Mouse (Mus musculus) liver, embryonic 12.5 days (tissue): ENCODE results near the gene Olfr1357. TPM values are rescaled to one million over a fixed set of nuclear protein-coding genes. Genes with fewer than 3 reads are reported as not detected.

ENCODE experiments used
- polyA plus RNA-seq: library from polyadenylated mRNA; unstranded; fragments of >200 nt; fragmentation: Nextera tagmentation; extraction: Ambion mirVana; gene quantifications from 2 replicates; pipeline ENCODE4 v1.2.1, GENCODE M21; 2016

The Olfr1357 gene
- polyA plus RNA-seq, 1 experiment from 2014 or later: not detected

Other genes starting within 250 kb of the Olfr1357 start
- gene Rrp1, start 205.0 kb downstream of the Olfr1357 start, polyA plus RNA-seq: 200 and 201 TPM in 2 replicates
- 104 and 106 TPM in 2 replicates for gene Cstb, start 192.4 kb downstream of the Olfr1357 start, polyA plus RNA-seq
- 7.8 and 8.2 TPM in 2 replicates for gene Pdxk, start 153.1 kb downstream of the Olfr1357 start, polyA plus RNA-seq
- gene Olfr1358, start 100.6 kb downstream of the Olfr1357 start, polyA plus RNA-seq: not detected in 2 replicates
- 15.8 and 21.1 TPM in 2 replicates for gene Ilvbl, start 43.7 kb downstream of the Olfr1357 start, polyA plus RNA-seq
- 3.0 and 3.1 TPM in 2 replicates for gene Syde1, start 26.1 kb downstream of the Olfr1357 start, polyA plus RNA-seq
- gene Casp14, start 100.2 kb upstream of the Olfr1357 start, polyA plus RNA-seq: not detected in 2 replicates
- gene Ccdc105, start 135.0 kb upstream of the Olfr1357 start, polyA plus RNA-seq: not detected in 2 replicates
- gene Slc1a6, start 162.4 kb upstream of the Olfr1357 start, polyA plus RNA-seq: 0.61 and 0.78 TPM in 2 replicates
- not detected in 2 replicates for gene Olfr1356, start 234.1 kb upstream of the Olfr1357 start, polyA plus RNA-seq